Mouse (Mus musculus) urinary bladder, postnatal 14 days (tissue): ENCODE results near the gene Arid4b.
"Not testable (repeated sequence)": the region's sequence is repeated elsewhere in the genome, so short reads cannot be mapped to it uniquely, and the experiment has no call there.

Experiments
- DNase-seq: peaks from one replicate; pipeline ENCODE4 v3.0.0; 2021; ENCODE audit warnings: low spot score

The Arid4b gene

GRCm38 (mm10) chr13:14063013-14063941, at the start of gene Arid4b, which contains the start of gene Ggps1:
Arid4b (plus strand) TSS chr13:14063232.
Ggps1 (minus strand) TSS chr13:14063488.
- DNase-seq: peak; percentile 96

DNA sequence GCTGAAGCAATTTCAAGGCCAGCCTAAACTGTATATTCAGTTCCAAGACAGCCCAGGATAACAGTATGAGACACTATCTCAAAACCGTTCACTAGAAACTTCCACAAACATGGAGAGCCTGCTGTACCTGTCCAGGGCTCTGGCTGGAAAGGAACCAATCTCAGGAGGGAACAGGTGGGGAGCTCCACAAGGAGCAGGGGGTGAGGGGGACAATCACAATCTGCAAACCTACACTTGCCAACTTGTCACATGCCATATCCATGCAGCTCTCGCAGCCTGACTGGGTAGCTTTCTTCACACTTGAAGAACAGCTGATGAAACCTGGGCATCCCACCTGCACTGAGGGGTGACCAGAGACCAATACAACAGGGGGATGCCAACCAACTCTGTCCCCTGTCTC, 49.0 kb upstream of the Arid4b start:
- DNase-seq: no peak

- no peak for DNase-seq
These were observed 48.5 kb upstream of the Arid4b start for GRCm38 (mm10) chr13:14014540-14014939.

DNA sequence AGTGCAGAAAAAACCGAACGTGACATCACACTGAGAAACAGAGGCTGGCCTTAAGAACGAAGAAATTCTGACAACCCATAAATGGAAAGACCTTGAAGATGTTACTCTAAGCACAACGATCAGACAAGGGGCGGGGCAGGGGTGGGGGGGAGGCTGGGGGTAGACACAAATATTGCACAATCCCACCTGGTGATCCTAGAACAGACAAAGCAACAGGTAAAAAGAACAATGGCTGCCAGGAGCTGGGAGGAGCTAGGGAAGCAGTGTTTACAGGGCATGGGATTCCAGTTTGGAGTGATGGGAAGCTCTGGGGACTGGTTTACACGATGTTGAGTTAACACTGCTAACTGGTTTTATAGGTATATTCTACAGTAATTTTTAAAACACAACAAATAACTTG, 47.4 kb upstream of the Arid4b start:
- DNase-seq: no peak

DNA sequence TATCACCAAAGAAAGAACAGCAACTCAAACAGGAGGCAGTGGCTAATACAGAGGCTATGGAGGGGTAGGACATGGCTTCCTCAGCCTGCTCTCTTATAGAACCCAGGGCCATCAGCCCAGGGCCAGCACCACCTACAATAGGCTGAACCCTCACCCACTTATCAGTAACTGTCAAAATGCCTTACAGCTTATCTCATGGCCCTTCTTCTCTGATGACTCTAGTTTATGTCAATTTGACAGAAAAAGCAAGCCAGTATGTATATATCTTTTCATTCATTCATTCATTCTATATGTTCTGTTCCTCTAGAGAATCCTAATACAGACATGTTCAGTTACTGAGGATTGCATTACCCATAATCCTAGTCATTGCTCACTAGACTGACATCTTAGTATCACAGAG, 44.7 kb upstream of the Arid4b start:
- DNase-seq: no peak

DNA sequence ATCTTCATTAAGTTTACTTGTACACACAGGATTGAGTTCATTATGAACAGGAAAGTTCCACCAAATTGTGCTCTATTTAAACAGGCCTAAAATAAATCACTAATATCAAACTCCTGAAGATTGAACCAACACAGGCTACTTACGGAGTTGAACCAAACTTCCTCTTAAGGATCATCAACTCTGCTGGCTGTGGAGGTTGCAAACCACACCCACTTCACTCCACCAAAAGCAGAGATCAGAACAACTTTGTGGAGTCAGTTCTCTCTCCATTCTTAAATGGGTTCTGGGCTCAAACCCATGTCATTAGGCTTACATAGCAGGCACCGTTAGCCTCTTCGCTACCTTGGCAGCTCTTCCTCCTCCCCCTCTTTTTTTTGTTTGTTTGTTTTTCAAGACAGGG, 44.2 kb upstream of the Arid4b start:
- DNase-seq: no peak

GRCm38 (mm10) chr13:14021417-14021816, 41.6 kb upstream of the Arid4b start:
- DNase-seq: not testable (repeated sequence)

- no peak for DNase-seq
These were observed 37.5 kb upstream of the Arid4b start for GRCm38 (mm10) chr13:14025554-14025953.

DNA sequence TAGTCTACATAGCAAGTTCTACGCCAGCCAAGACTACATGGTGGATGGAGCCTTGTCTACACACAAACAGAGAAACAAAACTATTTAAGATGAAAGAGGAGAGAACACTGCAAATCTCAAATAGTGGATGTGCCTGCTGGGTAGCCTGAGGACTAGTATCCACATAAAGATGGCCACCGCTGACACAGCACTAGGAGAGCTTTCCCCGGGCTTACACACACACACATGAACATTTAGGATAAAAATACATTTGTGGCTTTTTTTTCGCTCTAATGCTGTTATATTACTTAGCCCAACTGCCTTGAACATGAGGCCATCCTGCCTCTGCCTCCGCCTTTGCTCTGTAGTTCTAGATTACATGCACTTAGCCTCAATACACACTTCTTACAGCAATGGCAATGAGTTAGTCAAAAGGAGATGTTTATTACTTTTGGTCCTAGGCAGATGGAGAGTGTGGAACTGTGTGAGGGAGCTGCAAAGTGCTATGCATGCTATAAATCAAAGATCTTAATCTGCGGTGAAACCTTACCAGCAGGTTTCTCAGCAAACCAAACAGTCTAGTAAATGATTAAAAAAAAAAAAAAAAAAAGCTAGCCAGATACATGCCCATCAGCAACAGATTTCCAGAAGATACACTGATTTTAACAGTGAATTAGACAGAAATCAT, 36.7 kb upstream of the Arid4b start:
- no peak for DNase-seq

DNA sequence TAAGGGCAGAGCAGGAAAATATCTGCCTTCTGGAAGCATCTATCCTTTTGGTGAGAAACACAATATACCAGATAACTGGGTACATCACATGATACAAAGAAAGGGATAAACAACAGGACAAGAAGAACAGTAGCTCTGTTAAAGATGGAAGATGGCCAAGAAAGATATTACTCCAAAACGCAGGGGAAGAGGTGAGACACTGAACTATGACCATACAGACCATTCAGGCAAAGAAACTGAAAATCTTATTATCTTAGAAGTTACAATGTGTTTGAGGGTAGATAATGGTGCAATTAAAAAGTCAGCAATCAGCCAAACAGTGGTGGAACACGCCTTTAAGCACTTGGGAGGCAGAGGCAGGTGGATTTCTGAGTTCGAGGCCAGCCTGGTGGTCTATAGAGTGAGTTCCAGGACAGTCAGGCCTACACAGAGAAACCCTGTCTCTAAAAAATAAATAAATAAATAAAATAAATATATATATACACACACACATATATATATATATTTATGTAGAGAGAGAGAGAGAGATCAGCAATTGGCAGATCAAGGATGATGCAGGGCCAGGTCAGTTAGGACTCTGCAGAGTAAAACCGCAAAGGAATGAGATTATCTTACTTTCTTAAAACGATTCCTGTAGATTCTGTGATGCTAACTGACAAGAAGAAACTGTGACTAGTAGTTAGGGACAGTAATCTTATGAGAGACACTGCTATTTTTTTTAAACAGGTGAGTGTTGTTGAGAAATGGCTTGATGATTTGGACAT, 29.5 kb upstream of the Arid4b start:
- no peak for DNase-seq

GRCm38 (mm10) chr13:14034073-14034348, 29.0 kb upstream of the Arid4b start:
- DNase-seq: no peak

DNA sequence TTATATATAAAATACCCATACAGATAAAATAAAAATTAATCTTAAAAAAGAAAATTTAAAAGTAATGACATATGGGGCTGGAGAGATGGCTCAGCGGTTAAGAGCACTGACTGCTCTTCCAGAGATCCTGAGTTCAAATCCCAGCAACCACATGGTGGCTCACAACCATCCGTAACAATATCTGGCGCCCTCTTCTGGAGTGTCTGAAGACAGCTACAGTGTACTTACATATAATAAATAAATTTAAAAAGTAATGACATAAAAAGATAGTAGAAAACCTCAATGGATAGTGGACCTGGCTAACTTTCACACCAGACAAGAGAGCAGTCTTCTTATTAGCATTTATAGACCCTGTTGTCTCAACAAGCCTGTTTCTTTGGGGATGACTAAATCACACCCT, 27.7 kb upstream of the Arid4b start:
- DNase-seq: not testable (repeated sequence)

- DNase-seq: no peak
These were observed 27.0 kb upstream of the Arid4b start for GRCm38 (mm10) chr13:14035875-14036630.

DNA sequence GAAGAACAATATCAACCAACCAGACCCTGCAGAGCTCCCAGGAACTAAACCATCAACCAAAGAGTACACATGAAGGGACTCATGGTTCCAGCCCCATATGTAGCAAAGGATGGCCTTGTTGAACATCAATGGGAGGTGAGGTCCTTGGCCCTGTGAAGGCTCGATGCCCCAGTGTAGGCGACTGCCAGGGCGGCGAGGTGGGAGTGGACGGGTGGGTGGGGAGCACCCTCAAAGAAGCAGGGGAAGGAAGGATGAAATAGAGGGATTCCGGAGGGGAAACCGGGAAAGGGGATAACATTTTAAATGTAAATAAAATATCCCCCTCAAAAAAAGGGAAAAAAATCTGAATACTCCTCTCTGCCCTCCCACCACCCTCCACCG, 24.1 kb upstream of the Arid4b start:
- no peak for DNase-seq

DNA sequence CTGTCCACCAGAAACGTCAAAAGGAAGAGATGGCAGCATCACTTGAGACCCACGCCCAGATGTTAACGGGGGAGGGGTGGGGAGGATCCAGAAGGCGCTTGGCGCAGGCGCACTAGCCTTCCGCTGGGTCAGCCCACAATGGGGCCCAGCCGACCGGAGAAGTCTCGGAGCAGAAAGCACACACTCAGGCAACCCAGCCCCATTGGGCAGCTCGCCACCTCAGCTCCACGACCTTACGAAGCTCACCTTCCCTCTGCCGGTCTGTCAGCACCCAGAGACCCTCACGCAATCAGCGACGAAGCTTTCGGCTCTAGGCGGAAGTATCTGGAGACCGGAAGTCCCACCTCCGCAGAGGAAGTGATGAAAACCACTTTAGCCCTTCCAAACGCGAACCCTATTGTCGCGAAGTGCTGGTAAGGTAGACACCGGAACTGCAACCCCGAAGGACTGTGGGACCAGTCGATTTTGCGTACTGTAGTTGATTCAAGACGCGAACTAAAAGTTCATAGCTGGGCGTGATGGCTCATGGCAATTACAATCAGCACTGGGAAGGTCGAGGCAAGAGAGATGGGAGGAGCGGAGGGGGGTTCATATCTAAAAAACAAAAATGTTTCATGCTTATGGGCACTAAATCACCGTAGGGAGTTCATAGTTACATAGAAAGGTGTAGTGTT, 23.6 kb upstream of the Arid4b start, which contains the start of gene Tbce:
Gene Tbce (minus strand): TSS at position 347 of the 674 bp plus-strand sequence.
- peak; percentile 88 for DNase-seq

GRCm38 (mm10) chr13:14040186-14040585, 22.8 kb upstream of the Arid4b start:
- DNase-seq: no peak

GRCm38 (mm10) chr13:14043851-14044250, 19.2 kb upstream of the Arid4b start:
- DNase-seq: no peak

- DNase-seq: no peak
These were observed 18.5 kb upstream of the Arid4b start for GRCm38 (mm10) chr13:14044521-14044920.

DNA sequence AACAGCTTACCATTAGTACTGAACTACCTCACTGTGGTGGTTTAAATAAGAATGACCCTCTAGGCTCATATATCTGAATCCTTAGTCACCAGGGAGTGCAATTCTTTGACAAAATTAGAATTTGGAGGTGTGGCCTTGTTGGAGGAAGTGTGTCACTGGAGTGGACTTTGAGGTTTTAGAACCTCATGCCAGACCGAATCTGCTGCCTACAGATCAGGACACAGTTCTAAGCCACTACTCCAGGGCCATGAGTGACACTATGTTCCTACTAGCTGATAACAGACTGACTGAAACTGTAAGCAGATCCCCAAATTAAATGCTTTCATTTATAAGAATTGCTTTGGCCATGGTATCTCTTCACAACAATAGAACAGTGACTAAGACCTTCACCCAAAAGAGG, 13.2 kb upstream of the Arid4b start:
- no peak for DNase-seq

GRCm38 (mm10) chr13:14056801-14057200, 6.2 kb upstream of the Arid4b start:
- DNase-seq: no peak

- no peak for DNase-seq
These were observed 3.5 kb upstream of the Arid4b start for GRCm38 (mm10) chr13:14059582-14059981.
